Mouse (Mus musculus): ENCODE measurements around the gene Rhox7a. TPM values are rescaled to one million over a fixed set of nuclear protein-coding genes. Genes with fewer than 3 reads are reported as not detected.
"Not testable (repeated sequence)": the region's sequence is repeated elsewhere in the genome, so short reads cannot be mapped to it uniquely, and the experiment has no call there.

Gene Rhox7a
- total RNA-seq (2017) = not detected in 3 replicates

DNA sequence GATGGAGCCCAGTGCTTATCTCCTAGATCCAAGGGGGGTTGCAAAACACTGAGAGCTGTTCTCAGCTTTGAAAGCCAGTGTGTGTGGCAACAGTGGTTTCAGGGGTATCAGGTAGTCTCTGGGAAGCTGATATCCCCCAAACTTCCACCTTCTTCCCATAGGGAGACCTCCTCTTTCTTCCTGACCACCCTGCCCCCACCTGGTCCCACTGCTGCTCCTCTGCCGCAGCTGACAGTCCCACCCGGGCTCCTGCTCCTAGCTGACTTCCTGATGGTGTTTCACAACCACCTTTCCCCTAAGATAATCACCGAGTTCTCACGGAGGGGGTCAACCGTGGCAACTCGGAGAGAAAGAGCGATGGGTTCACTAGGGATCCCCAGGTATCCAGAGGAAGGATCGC, at the start of gene Rhox7a:
Rhox7a (plus strand) TSS at position 301 of the 400 bp plus-strand sequence.
- not testable (repeated sequence) for ATAC-seq (replicated peaks; ENCODE audit: insufficient number of reproducible peaks, low FRiP score, low TSS enrichment, poor library complexity, severe bottlenecking)

- ATAC-seq (replicated peaks; ENCODE audit: insufficient number of reproducible peaks, low FRiP score, low TSS enrichment, poor library complexity, severe bottlenecking) = no peak
Observed at GRCm38 (mm10) chrX:37807286-37808080, 24.0 kb upstream of the Rhox7a start.

DNA sequence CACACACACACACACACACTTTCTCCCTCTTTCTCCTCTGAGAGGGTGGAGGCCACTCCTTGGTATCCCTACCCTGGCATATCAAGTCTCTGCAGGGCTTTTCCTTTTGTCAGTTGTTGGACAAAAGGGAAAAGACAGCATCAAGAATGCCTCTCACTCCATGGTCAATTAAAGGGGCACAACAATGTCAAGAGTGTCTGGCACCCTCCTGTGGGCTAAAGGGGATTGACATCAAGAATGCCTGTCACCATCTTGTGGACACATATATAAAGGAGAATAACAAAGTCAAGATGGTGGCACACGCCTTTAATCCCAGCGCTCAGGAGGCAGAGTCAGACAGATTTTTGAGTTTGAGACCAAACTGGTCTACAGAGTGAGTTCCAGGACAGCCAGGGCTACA, 22.1 kb upstream of the Rhox7a start:
- no peak for ATAC-seq (replicated peaks; ENCODE audit: insufficient number of reproducible peaks, low FRiP score, low TSS enrichment, poor library complexity, severe bottlenecking)

GRCm38 (mm10) chrX:37811179-37811578, 20.3 kb upstream of the Rhox7a start:
- no peak for ATAC-seq (replicated peaks; ENCODE audit: insufficient number of reproducible peaks, low FRiP score, low TSS enrichment, poor library complexity, severe bottlenecking)

GRCm38 (mm10) chrX:37815665-37816064, 15.8 kb upstream of the Rhox7a start:
- ATAC-seq (replicated peaks; ENCODE audit: insufficient number of reproducible peaks, low FRiP score, low TSS enrichment, poor library complexity, severe bottlenecking) = no peak

GRCm38 (mm10) chrX:37826610-37827009, 4.9 kb upstream of the Rhox7a start, which contains the start of gene Rhox6:
TSS of gene Rhox6 (plus strand) at chrX:37826910.
- not testable (repeated sequence) for ATAC-seq (replicated peaks; ENCODE audit: insufficient number of reproducible peaks, low FRiP score, low TSS enrichment, poor library complexity, severe bottlenecking)

DNA sequence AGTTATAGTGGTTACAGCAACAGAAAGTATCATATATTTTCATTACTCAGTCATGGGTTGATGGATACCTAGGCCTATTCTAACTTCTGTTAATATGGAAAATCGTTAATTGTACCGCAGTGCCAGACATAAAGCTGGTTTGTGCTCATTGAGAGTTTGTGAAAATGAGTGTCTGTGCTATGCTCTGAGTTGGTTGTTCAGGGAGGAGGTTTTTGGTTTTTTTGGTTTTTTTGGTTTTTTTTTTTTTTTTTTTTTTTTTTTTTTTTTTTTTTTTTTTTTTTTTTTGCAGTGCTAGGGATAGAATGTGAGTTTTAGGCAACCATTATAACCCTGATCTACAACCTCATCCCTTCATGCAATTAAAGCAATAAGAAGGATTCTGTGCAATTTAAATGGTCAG, 40.2 kb downstream of the Rhox7a start:
- no peak for ATAC-seq (replicated peaks; ENCODE audit: insufficient number of reproducible peaks, low FRiP score, low TSS enrichment, poor library complexity, severe bottlenecking)

DNA sequence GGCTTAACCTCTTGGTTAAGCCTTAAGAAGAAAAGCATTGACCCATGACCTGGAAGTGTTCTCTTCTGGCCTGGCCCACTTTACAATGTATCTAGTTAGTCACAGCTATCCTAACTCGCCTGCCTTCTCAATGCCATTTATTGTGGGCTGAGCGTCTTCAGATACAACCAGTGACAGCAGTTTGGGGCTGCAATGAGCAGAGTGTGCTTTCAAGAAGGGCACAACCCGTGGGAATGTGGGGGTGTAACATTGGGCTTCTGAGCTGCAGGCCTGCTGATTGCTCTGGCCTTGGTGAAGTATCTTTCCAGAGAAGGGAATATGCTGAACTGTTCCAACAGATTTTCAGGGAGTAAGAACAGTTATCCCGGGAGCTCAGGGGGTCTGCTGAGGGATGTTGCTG, 47.4 kb downstream of the Rhox7a start, which contains the start of gene Rhox8:
Rhox8 (minus strand) TSS at position 101 of the 400 bp plus-strand sequence.
- no peak for ATAC-seq (replicated peaks; ENCODE audit: insufficient number of reproducible peaks, low FRiP score, low TSS enrichment, poor library complexity, severe bottlenecking)

Other genes starting within 250 kb of the Rhox7a start
- gene Rhox4f, start 224.0 kb upstream of the Rhox7a start, total RNA-seq (2017) = not detected in 3 replicates
- gene Rhox3g, start 203.1 kb upstream of the Rhox7a start, total RNA-seq (2017) = not detected in 3 replicates
- not detected in 3 replicates for gene Rhox2g, start 188.2 kb upstream of the Rhox7a start, total RNA-seq (2017)
- not detected in 3 replicates for gene Rhox4g, start 180.4 kb upstream of the Rhox7a start, total RNA-seq (2017)
- not detected in 3 replicates for gene Rhox3h, start 162.9 kb upstream of the Rhox7a start, total RNA-seq (2017)
- not detected in 3 replicates for gene Rhox2h, start 158.4 kb upstream of the Rhox7a start, total RNA-seq (2017)
- gene Rhox5, start 26.8 kb upstream of the Rhox7a start, total RNA-seq (2017) = not detected in 3 replicates
- gene Rhox6, start 4.8 kb upstream of the Rhox7a start, total RNA-seq (2017) = not detected in 3 replicates
- gene Rhox8, start 47.3 kb downstream of the Rhox7a start, total RNA-seq (2017) = not detected in 3 replicates
- not detected in 3 replicates for gene Rhox7b, start 65.5 kb downstream of the Rhox7a start, total RNA-seq (2017)
- not detected in 3 replicates for gene Rhox9, start 70.1 kb downstream of the Rhox7a start, total RNA-seq (2017)
- gene Btg1-ps1, start 187.1 kb downstream of the Rhox7a start, total RNA-seq (2017) = not detected in 3 replicates
- gene Btg1-ps2, start 211.4 kb downstream of the Rhox7a start, total RNA-seq (2017) = not detected in 3 replicates
- not detected in 3 replicates for gene Rhox10, start 234.8 kb downstream of the Rhox7a start, total RNA-seq (2017)